Mouse (Mus musculus): Measurements from ENCODE around the gene Ssr2. TPM values are rescaled to one million over a fixed set of nuclear protein-coding genes. Genes with fewer than 3 reads are reported as not detected.

Gene Ssr2
- polyA plus RNA-seq, 1 experiment from 2014 or later = 155 TPM

- H3K4me1 ChIP-seq (ENCODE audit: control insufficient read depth, insufficient read depth, low read length) = no peaks in the 10 kb centered on the region
- no peaks in the 10 kb centered on the region for H3K27me3 ChIP-seq (replicated peaks; ENCODE audit: control insufficient read depth, insufficient read depth, low read length)
- peaks cover 98% of the 10 kb centered on the region for H3K36me3 ChIP-seq (ENCODE audit: control insufficient read depth, insufficient read depth, low read length)
- no peaks in the 10 kb centered on the region for H3K9me3 ChIP-seq (replicated peaks; ENCODE audit: control insufficient read depth, low read length)
- DNase-seq (ENCODE audit: low spot score) (no peak), ATAC-seq (no peak)
- no peak overlapping the region for H3K27ac ChIP-seq (ENCODE audit: low read depth, low read length)
- no peak overlapping the region for H3K9ac ChIP-seq (ENCODE audit: low read length)
- no peak overlapping the region for H3K4me2 ChIP-seq (ENCODE audit: low read length)
- 93% methylated on average over 19 of the region's 19 CpGs for WGBS
- no peak overlapping the region for H3K4me3 ChIP-seq (ENCODE audit: low read depth, low read length)
These were observed 60.0 kb downstream of the Ssr2 start for GRCm38 (mm10) chr3:88635506-88636275.

- H3K27me3 ChIP-seq (replicated peaks; ENCODE audit: control insufficient read depth, insufficient read depth, low read length) = no peaks in the 10 kb centered on the region
- no peak for DNase-seq (ENCODE audit: low spot score)
- H3K9me3 ChIP-seq (replicated peaks; ENCODE audit: control insufficient read depth, low read length) = no peaks in the 10 kb centered on the region
- no peaks in the 10 kb centered on the region for H3K4me1 ChIP-seq (ENCODE audit: control insufficient read depth, insufficient read depth, low read length)
- ATAC-seq = no peak
- no peak overlapping the region for H3K9ac ChIP-seq (ENCODE audit: low read length)
- H3K36me3 ChIP-seq (ENCODE audit: control insufficient read depth, insufficient read depth, low read length) = peaks cover 98% of the 10 kb centered on the region
- 90% methylated on average over 8 of the region's 8 CpGs for WGBS
- H3K4me2 ChIP-seq (ENCODE audit: low read length) = no peak overlapping the region
- H3K27ac ChIP-seq (ENCODE audit: low read depth, low read length) = no peak overlapping the region
- H3K4me3 ChIP-seq (ENCODE audit: low read depth, low read length) = no peak overlapping the region
These were observed 60.9 kb downstream of the Ssr2 start for GRCm38 (mm10) chr3:88636555-88636986.

- Histone ChIP-seq H3K9me3 (replicated peaks; ENCODE audit: control insufficient read depth, low read length) (no peaks in the 10 kb centered on the region), H3K36me3 (ENCODE audit: control insufficient read depth, insufficient read depth, low read length) (peaks cover 98% of the 10 kb centered on the region), H3K4me3 (ENCODE audit: low read depth, low read length) (no peak overlapping the region), H3K4me2 (ENCODE audit: low read length) (no peak overlapping the region), H3K4me1 (ENCODE audit: control insufficient read depth, insufficient read depth, low read length) (no peaks in the 10 kb centered on the region), H3K27me3 (replicated peaks; ENCODE audit: control insufficient read depth, insufficient read depth, low read length) (no peaks in the 10 kb centered on the region), H3K27ac (ENCODE audit: low read depth, low read length) (no peak overlapping the region), H3K9ac (ENCODE audit: low read length) (no peak overlapping the region)
- no peak for DNase-seq (ENCODE audit: low spot score)
- WGBS = 98% methylated on average over 5 of the region's 5 CpGs
- ATAC-seq = no peak
These were observed 61.5 kb downstream of the Ssr2 start for GRCm38 (mm10) chr3:88637134-88637533.

MicroRNA genes within 50 kb of the gene (microRNA counts, 519-probe panel; counts per million panel counts)
- microRNA mmu-miR-1905 = not detected

Small RNA genes lying within 50 kb of the gene (microRNA-seq; reads per million reads assigned to microRNA genes)
- gene Mir1905 = not detected

Other genes starting within 250 kb of the Ssr2 start
- gene Tmem79, start 239.7 kb upstream of the Ssr2 start, polyA plus RNA-seq (2014; fragmentation: Nextera tagmentation; extraction: Ambion mirVana) = 0.91 and 1.4 TPM in 2 replicates
- gene Smg5, start 239.6 kb upstream of the Ssr2 start, polyA plus RNA-seq (2014; fragmentation: Nextera tagmentation; extraction: Ambion mirVana) = 36.0 and 44.8 TPM in 2 replicates
- 0.22 and 0.30 TPM in 2 replicates for gene Paqr6, start 211.3 kb upstream of the Ssr2 start, polyA plus RNA-seq (2014; fragmentation: Nextera tagmentation; extraction: Ambion mirVana)
- not detected in 2 replicates for gene Bglap3, start 203.1 kb upstream of the Ssr2 start, polyA plus RNA-seq (2014; fragmentation: Nextera tagmentation; extraction: Ambion mirVana)
- not detected in 2 replicates for gene Bglap2, start 197.2 kb upstream of the Ssr2 start, polyA plus RNA-seq (2014; fragmentation: Nextera tagmentation; extraction: Ambion mirVana)
- not detected in 2 replicates for gene Bglap, start 191.4 kb upstream of the Ssr2 start, polyA plus RNA-seq (2014; fragmentation: Nextera tagmentation; extraction: Ambion mirVana)
- 63.2 and 70.6 TPM in 2 replicates for gene Pmf1, start 165.5 kb upstream of the Ssr2 start, polyA plus RNA-seq (2014; fragmentation: Nextera tagmentation; extraction: Ambion mirVana)
- 30.8 and 36.1 TPM in 2 replicates for gene Slc25a44, start 150.7 kb upstream of the Ssr2 start, polyA plus RNA-seq (2014; fragmentation: Nextera tagmentation; extraction: Ambion mirVana)
- 12.2 and 15.2 TPM in 2 replicates for gene Sema4a, start 114.7 kb upstream of the Ssr2 start, polyA plus RNA-seq (2014; fragmentation: Nextera tagmentation; extraction: Ambion mirVana)
- 18.0 and 28.5 TPM in 2 replicates for gene Lmna, start 65.9 kb upstream of the Ssr2 start, polyA plus RNA-seq (2014; fragmentation: Nextera tagmentation; extraction: Ambion mirVana)
- 48.8 and 50.1 TPM in 2 replicates for gene Mex3a, start 43.5 kb upstream of the Ssr2 start, polyA plus RNA-seq (2014; fragmentation: Nextera tagmentation; extraction: Ambion mirVana)
- gene Rab25, start 27.6 kb upstream of the Ssr2 start, polyA plus RNA-seq (2014; fragmentation: Nextera tagmentation; extraction: Ambion mirVana) = not detected in 2 replicates
- 107 and 122 TPM in 2 replicates for gene Lamtor2, start 22.8 kb upstream of the Ssr2 start, polyA plus RNA-seq (2014; fragmentation: Nextera tagmentation; extraction: Ambion mirVana)
- 40.5 and 43.3 TPM in 2 replicates for gene Ubqln4, start 22.1 kb upstream of the Ssr2 start, polyA plus RNA-seq (2014; fragmentation: Nextera tagmentation; extraction: Ambion mirVana)
- gene Arhgef2, start 30.1 kb downstream of the Ssr2 start, polyA plus RNA-seq (2014; fragmentation: Nextera tagmentation; extraction: Ambion mirVana) = 90.6 and 122 TPM in 2 replicates
- not detected in 2 replicates for gene Rxfp4, start 77.3 kb downstream of the Ssr2 start, polyA plus RNA-seq (2014; fragmentation: Nextera tagmentation; extraction: Ambion mirVana)
- 71.7 and 86.6 TPM in 2 replicates for gene Khdc4, start 109.9 kb downstream of the Ssr2 start, polyA plus RNA-seq (2014; fragmentation: Nextera tagmentation; extraction: Ambion mirVana)
- gene Rit1, start 141.0 kb downstream of the Ssr2 start, polyA plus RNA-seq (2014; fragmentation: Nextera tagmentation; extraction: Ambion mirVana) = 57.8 and 59.0 TPM in 2 replicates
- gene Syt11, start 199.3 kb downstream of the Ssr2 start, polyA plus RNA-seq (2014; fragmentation: Nextera tagmentation; extraction: Ambion mirVana) = 188 and 214 TPM in 2 replicates